8 mouse cellular contexts compared by ENCODE assay signal in genomic region chr8:125253505-125254180, GRCm38 (mm10).
DNase-seq lines count a peak whose midpoint lies in the region; ATAC-seq and TF ChIP-seq lines count a peak whose summit lies in the region.

No protein-coding gene starts in this region.

- 38% methylated on average over 10 of the region's 10 CpGs for WGBS in heart, postnatal 0 days
- 32% methylated on average over 10 of the region's 10 CpGs for WGBS in lung, adult 2 months

- H3K4me1 ChIP-seq in heart, postnatal 0 days (ENCODE audit: control insufficient read depth, insufficient read depth), result peaks cover 19% of the 10 kb centered on the region
- H3K4me1 ChIP-seq in lung, adult 2 months (ENCODE audit: control insufficient read depth, insufficient read depth, low read length), result peaks cover 4% of the 10 kb centered on the region

- peak; percentile 52 for ATAC-seq in heart, postnatal 0 days (ENCODE audit: insufficient read depth, low read depth)

- TF ChIP-seq CTCF in heart, postnatal 0 days (IDR thresholded peaks at IDR 0.05; ENCODE audit: low read depth), result no peak
- no peak for TF ChIP-seq CTCF in lung, adult 2 months (IDR thresholded peaks at IDR 0.05; ENCODE audit: insufficient read depth, low read length)

- H3K36me3 ChIP-seq in heart, postnatal 0 days (replicated peaks; ENCODE audit: control insufficient read depth, insufficient read depth, low read length), result no peaks in the 10 kb centered on the region

- 0 out of 2 replicates have a peak, but pooled peaks have one; percentile 27 for TF ChIP-seq EP300 in heart, postnatal 0 days (IDR thresholded peaks at IDR 0.05; ENCODE audit: low read depth)

- H3K27me3 ChIP-seq in heart, postnatal 0 days (ENCODE audit: control insufficient read depth, insufficient read depth, low read length), result no peaks in the 10 kb centered on the region

- no peak for TF ChIP-seq POLR2A in lung, adult 2 months (IDR thresholded peaks at IDR 0.05; ENCODE audit: borderline replicate concordance, extremely low read depth, low read depth, low read length)

- H3K4me3 ChIP-seq in heart, postnatal 0 days (ENCODE audit: low read depth, low read length), result peak overlapping the region; percentile 35
- no peak overlapping the region for H3K4me3 ChIP-seq in lung, adult 2 months (replicated peaks; ENCODE audit: extremely low read depth, low read depth, low read length)

- H3K9ac ChIP-seq in heart, postnatal 0 days (replicated peaks; ENCODE audit: low read depth, low read length), result peak overlapping the region; percentile 32; the same call in 1 of the 2 replicates

- 0 out of 2 replicates have a peak, but pooled peaks cover 6% of the 10 kb centered on the region for H3K9me3 ChIP-seq in heart, postnatal 0 days (replicated peaks; ENCODE audit: control insufficient read depth, low read length)

- DNase-seq in heart, adult 11 months, result peak; percentile 91
- no peak for DNase-seq in heart, postnatal 25 days (ENCODE audit: low spot score)
- DNase-seq in Muller cell, postnatal 12 days (ENCODE audit: inconsistent ontology term), result peak; percentile 78
- no peak for DNase-seq in heart, postnatal 0 days (ENCODE audit: low spot score)
- DNase-seq in lung, adult 2 months, result peak; percentile 37
- peak; percentile 28 for DNase-seq in spleen, postnatal 36 days (ENCODE audit: low spot score in 2 of 2)
- no peak for DNase-seq in layer of hippocampus, adult 18-20 months (ENCODE audit: low spot score in 2 of 2)
- DNase-seq in ovary, postnatal 14 days (ENCODE audit: low spot score), result no peak

- peak overlapping the region; percentile 88 for H3K27ac ChIP-seq in heart, postnatal 0 days (ENCODE audit: low read depth)

- peak overlapping the region; percentile 70 for H3K4me2 ChIP-seq in heart, postnatal 0 days (ENCODE audit: low read depth, low read length)

- intact Hi-C loops in heart, postnatal 25 days (cut with DNase I), result no loop called here

Comparison
In these comparisons a context has a peak if more than half of its experiments do, and no peak if none do; other contexts are left out.
1. DNase-seq: peak in heart, adult 11 months (single experiment), Muller cell, postnatal 12 days (single experiment), lung, adult 2 months (single experiment) and spleen, postnatal 36 days (2 of 2); none in heart, postnatal 25 days (single experiment), heart, postnatal 0 days (single experiment), layer of hippocampus, adult 18-20 months (0 of 2) and ovary, postnatal 14 days (single experiment).